ENCODE assay signal across 18 mouse cellular contexts in the genomic region with DNA sequence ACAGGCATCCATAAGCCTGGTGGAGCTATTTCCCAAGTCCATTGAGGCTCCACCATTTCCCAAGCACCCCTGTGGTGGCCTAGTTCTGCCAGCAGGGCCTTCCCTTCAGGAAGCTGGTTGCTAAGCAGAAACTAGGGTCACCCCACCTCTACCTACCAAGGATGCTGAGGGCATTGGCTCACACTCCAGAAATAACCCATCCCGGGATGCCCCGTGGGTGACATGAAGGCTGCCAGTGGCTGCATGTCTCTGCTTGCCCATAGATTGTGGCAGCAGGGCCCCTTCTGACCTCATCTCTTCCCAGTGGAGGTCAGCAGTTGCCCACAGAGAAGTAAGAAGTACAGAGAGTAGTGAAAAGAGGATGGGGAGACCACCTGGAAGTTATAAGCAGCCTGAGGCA. TPM values are rescaled to one million over a fixed set of nuclear protein-coding genes. Genes with fewer than 3 reads are reported as not detected.
"Had no signal": no experiment of that assay in that cellular context is flagged by ENCODE, and none has a peak within 500 bp of the region (broad histone marks: within the 10 kb centered on the region; RNA-seq: fewer than 3 reads in every experiment).

No protein-coding gene starts in this region.

- H3K27me3 ChIP-seq: midbrain, embryonic 12.5 days; midbrain, embryonic 15.5 days; neural tube, embryonic 12.5 days; neural tube, embryonic 15.5 days; stomach, embryonic 15.5 days had no signal

- DNase-seq: layer of hippocampus, postnatal 36 days; liver, embryonic 13.5 days; lung, embryonic 14.5 days; right cerebral cortex, adult 18-20 months; right cerebral cortex, postnatal 25 days; spleen, adult 18-20 months; thymus, postnatal 25 days had no signal

- H3K27ac ChIP-seq: kidney, postnatal 0 days; left cerebral cortex, adult 2 months; liver, embryonic 13.5 days; macrophage; midbrain, embryonic 12.5 days; midbrain, embryonic 15.5 days; neural tube, embryonic 12.5 days; neural tube, embryonic 15.5 days; stomach, embryonic 15.5 days had no signal

- H3K4me1 ChIP-seq: liver, embryonic 13.5 days; midbrain, embryonic 12.5 days; midbrain, embryonic 15.5 days; neural tube, embryonic 12.5 days; neural tube, embryonic 15.5 days had no signal

- H3K4me2 ChIP-seq: liver, embryonic 13.5 days; lung, embryonic 14.5 days; midbrain, embryonic 12.5 days; midbrain, embryonic 15.5 days; neural tube, embryonic 12.5 days; neural tube, embryonic 15.5 days; stomach, embryonic 15.5 days had no signal

- H3K4me3 ChIP-seq: left cerebral cortex, adult 2 months; liver, embryonic 13.5 days; midbrain, embryonic 12.5 days; midbrain, embryonic 15.5 days; neural tube, embryonic 12.5 days; neural tube, embryonic 15.5 days; stomach, embryonic 15.5 days had no signal

- H3K9ac ChIP-seq: liver, embryonic 13.5 days; lung, embryonic 14.5 days; midbrain, embryonic 12.5 days; midbrain, embryonic 15.5 days; neural tube, embryonic 12.5 days; neural tube, embryonic 15.5 days; stomach, embryonic 15.5 days had no signal

- H3K9me3 ChIP-seq: liver, embryonic 13.5 days; midbrain, embryonic 12.5 days; midbrain, embryonic 15.5 days; neural tube, embryonic 12.5 days; neural tube, embryonic 15.5 days; stomach, embryonic 15.5 days had no signal

- ATAC-seq: lung, postnatal 0 days; midbrain, embryonic 15.5 days had no signal

- H3K36me3 ChIP-seq: liver, embryonic 13.5 days; midbrain, embryonic 12.5 days; midbrain, embryonic 15.5 days; neural tube, embryonic 12.5 days; neural tube, embryonic 15.5 days; stomach, embryonic 15.5 days had no signal

RNA-seq across cellular contexts. Expression of gene Th, which starts 1.4 kb away (rescaled TPM):
- total RNA-seq: liver, adult 2 months; megakaryocyte, adult 5-6 weeks had no signal
- polyA plus RNA-seq: liver, adult 2 months; liver, embryonic 13.5 days; macrophage had no signal

RNA-seq across cellular contexts. Expression of gene Ascl2, which starts 39.5 kb away (rescaled TPM):
- total RNA-seq: liver, adult 2 months had no signal
- polyA plus RNA-seq: liver, adult 2 months had no signal
